Mouse (Mus musculus): ENCODE measurements around the gene Kif28. TPM values are rescaled to one million over a fixed set of nuclear protein-coding genes. Genes with fewer than 3 reads are reported as not detected.

Kif28 gene
- not detected in 2 replicates for polyA plus RNA-seq (2015; fragmentation: Nextera tagmentation; extraction: Ambion mirVana)

DNA sequence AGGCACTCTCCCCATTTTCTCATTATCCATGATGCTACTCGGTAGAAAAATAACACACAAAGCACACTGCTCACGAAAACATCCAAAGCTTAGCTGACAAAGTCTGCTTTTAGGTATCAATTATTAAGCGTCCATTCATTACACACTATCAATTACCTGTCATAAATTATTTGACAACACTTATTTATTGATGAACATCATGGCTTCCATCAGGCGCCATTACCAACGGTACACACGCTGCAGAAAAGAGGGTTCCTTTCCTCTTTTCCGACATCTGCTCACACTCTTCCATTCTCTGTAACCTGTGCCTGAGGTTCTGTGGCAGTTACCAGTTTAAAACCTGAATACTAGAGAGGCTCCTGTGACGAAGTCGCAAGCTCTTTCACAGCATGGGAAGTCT, at the start of gene Kif28:
Gene Kif28 (minus strand): TSS at position 101 of the 400 bp plus-strand sequence.
- Histone ChIP-seq H3K9ac (ENCODE audit: low read depth, low read length) (no peak within 1 kb of the TSS), H3K4me2 (ENCODE audit: low read depth, low read length) (no peak within 1 kb of the TSS), H3K4me3 (ENCODE audit: low read depth, low read length) (no peak within 1 kb of the TSS), H3K9me3 (replicated peaks; ENCODE audit: control insufficient read depth, low read length) (no peaks in the 10 kb centered on the region), H3K27ac (ENCODE audit: low read length) (no peak within 1 kb of the TSS), H3K27me3 (ENCODE audit: control insufficient read depth, insufficient read depth, low read depth, low read length) (no peaks in the 10 kb centered on the region), H3K36me3 (ENCODE audit: control insufficient read depth, insufficient read depth) (peaks cover 39% of the 10 kb centered on the region), H3K4me1 (ENCODE audit: control insufficient read depth, low read depth, low read length) (no peaks in the 10 kb centered on the region)
- 90% methylated on average over 9 of the region's 9 CpGs for WGBS (ENCODE audit: insufficient replicate concordance)
- ATAC-seq (ENCODE audit: low read depth), result no peak

DNA sequence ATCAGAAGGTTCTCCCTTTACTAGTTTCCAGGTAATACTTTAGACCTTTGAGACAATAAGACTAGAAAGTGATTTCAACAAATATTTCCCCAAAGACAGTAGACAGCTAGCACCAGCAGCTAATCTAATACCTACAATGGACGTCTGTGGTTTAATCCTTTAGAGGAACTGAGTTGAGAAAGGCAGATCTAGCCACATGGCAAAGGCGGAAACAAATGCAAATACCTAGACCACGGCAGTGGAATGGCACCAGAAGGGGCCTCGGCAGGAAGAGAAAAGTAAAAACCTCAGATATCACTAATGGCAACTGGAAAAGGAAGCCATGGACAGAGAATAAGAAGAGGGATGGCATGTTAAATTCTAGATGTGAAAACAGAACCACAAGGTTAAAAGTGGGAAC, 42.2 kb upstream of the Kif28 start:
- Histone ChIP-seq H3K4me1 (ENCODE audit: control insufficient read depth, low read depth, low read length) (peaks cover 4% of the 10 kb centered on the region; the same call in 1 of the 2 replicates), H3K9me3 (replicated peaks; ENCODE audit: control insufficient read depth, low read length) (no peaks in the 10 kb centered on the region), H3K36me3 (ENCODE audit: control insufficient read depth, insufficient read depth) (peaks cover 62% of the 10 kb centered on the region), H3K9ac (ENCODE audit: low read depth, low read length) (no peak overlapping the region), H3K4me2 (ENCODE audit: low read depth, low read length) (no peak overlapping the region), H3K27ac (ENCODE audit: low read length) (no peak overlapping the region), H3K4me3 (ENCODE audit: low read depth, low read length) (no peak overlapping the region), H3K27me3 (ENCODE audit: control insufficient read depth, insufficient read depth, low read depth, low read length) (no peaks in the 10 kb centered on the region)
- WGBS (ENCODE audit: insufficient replicate concordance), result 40% methylated on average over 4 of the region's 4 CpGs
- no peak for ATAC-seq (ENCODE audit: low read depth)

DNA sequence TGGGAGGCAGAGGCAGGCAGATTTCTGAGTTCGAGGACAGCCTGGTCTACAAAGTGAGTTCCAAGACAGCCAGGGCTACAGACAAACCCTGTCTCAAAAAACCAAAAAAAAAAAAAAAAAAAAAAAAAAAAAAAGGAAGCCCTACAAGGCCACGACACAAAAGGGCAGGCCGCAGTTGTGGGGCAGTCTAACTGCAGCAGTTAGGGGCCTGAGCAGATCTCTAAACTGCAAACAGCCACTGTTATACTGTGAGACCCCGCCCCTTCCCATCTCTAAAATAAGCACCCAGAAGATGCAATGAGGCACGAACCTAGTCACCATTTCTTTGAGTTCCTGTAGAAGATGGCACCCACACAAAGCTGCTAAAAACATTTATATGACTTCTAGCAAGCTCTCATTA, 40.4 kb upstream of the Kif28 start:
- WGBS (ENCODE audit: insufficient replicate concordance), result 77% methylated on average over 5 of the region's 5 CpGs
- no peak overlapping the region for H3K4me3 ChIP-seq (ENCODE audit: low read depth, low read length)
- no peaks in the 10 kb centered on the region for H3K9me3 ChIP-seq (replicated peaks; ENCODE audit: control insufficient read depth, low read length)
- no peak overlapping the region for H3K27ac ChIP-seq (ENCODE audit: low read length)
- no peaks in the 10 kb centered on the region for H3K4me1 ChIP-seq (ENCODE audit: control insufficient read depth, low read depth, low read length)
- peaks cover 62% of the 10 kb centered on the region for H3K36me3 ChIP-seq (ENCODE audit: control insufficient read depth, insufficient read depth)
- H3K27me3 ChIP-seq (ENCODE audit: control insufficient read depth, insufficient read depth, low read depth, low read length), result no peaks in the 10 kb centered on the region
- no peak for ATAC-seq (ENCODE audit: low read depth)
- H3K9ac ChIP-seq (ENCODE audit: low read depth, low read length), result no peak overlapping the region
- no peak overlapping the region for H3K4me2 ChIP-seq (ENCODE audit: low read depth, low read length)

DNA sequence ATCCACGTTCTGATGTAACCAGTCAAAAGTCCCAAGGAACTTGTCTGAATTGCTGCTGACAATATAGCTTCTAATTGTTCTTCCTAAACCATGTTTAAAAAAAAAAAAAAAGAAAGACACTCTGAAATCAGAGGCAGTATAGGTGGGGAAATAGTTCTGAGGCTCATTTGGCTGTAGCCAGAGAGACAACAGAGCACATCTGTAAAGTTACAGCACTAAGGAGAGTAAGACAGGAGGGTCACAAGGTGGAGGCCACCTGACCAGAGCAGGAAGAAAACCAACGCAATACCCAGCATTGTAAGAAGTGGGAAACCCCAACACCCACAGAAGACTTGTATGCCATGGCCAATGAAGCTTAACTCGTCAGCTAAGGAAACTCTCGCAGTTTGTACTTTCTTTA, 39.0 kb upstream of the Kif28 start:
- Histone ChIP-seq H3K9me3 (replicated peaks; ENCODE audit: control insufficient read depth, low read length) (no peaks in the 10 kb centered on the region), H3K4me2 (ENCODE audit: low read depth, low read length) (no peak overlapping the region), H3K27me3 (ENCODE audit: control insufficient read depth, insufficient read depth, low read depth, low read length) (no peaks in the 10 kb centered on the region), H3K4me1 (ENCODE audit: control insufficient read depth, low read depth, low read length) (no peaks in the 10 kb centered on the region), H3K36me3 (ENCODE audit: control insufficient read depth, insufficient read depth) (peaks cover 62% of the 10 kb centered on the region), H3K9ac (ENCODE audit: low read depth, low read length) (no peak overlapping the region), H3K27ac (ENCODE audit: low read length) (no peak overlapping the region), H3K4me3 (ENCODE audit: low read depth, low read length) (no peak overlapping the region)
- ATAC-seq (ENCODE audit: low read depth), result no peak
- 81% methylated on average over 4 of the region's 4 CpGs for WGBS (ENCODE audit: insufficient replicate concordance)

DNA sequence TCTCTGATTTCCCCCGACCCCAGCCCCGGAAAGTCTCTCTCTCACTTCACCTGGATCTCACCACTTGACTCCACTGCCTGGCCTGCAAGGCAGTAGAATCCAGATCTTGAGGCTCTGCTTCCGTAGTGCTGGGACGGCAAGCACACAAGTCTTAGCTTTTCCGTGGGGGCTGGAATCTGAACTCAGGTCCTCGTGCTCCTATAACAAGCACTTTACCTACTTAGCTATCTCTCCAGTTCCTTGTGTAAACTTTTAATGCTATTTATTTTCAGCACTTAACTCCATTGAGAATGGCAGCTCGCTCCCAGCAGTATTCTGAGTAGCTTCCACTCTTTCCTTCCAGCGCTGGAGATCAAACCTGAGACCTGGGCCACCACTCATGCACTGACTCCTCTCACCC, 31.8 kb upstream of the Kif28 start:
- 89% methylated on average over 8 of the region's 8 CpGs for WGBS (ENCODE audit: insufficient replicate concordance)
- Histone ChIP-seq H3K4me1 (ENCODE audit: control insufficient read depth, low read depth, low read length) (no peaks in the 10 kb centered on the region), H3K36me3 (ENCODE audit: control insufficient read depth, insufficient read depth) (peaks cover 76% of the 10 kb centered on the region), H3K27me3 (ENCODE audit: control insufficient read depth, insufficient read depth, low read depth, low read length) (no peaks in the 10 kb centered on the region), H3K4me2 (ENCODE audit: low read depth, low read length) (no peak overlapping the region), H3K9me3 (replicated peaks; ENCODE audit: control insufficient read depth, low read length) (no peaks in the 10 kb centered on the region), H3K9ac (ENCODE audit: low read depth, low read length) (no peak overlapping the region), H3K27ac (ENCODE audit: low read length) (no peak overlapping the region), H3K4me3 (ENCODE audit: low read depth, low read length) (no peak overlapping the region)
- ATAC-seq (ENCODE audit: low read depth), result no peak

DNA sequence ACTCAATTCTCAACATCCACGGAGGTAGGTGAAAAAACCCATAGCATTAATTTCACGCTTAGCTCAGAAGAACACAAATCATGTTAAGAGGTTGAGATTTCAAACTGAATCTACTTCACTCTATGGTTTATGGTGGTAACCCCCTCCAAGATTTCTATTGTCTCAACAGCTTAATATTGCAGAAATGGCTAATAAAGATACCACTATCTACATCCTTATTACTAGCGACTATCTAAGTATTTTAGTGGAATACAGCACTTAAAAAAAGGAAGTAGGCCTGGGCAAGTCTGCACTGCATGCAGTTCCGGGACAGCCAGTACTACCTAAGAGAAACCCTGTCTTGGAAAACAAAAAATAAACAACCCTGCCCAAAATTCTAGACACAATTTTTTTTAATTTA, 15.5 kb upstream of the Kif28 start:
- no peak overlapping the region for H3K9ac ChIP-seq (ENCODE audit: low read depth, low read length)
- WGBS (ENCODE audit: insufficient replicate concordance), result 85% methylated on average over 4 of the region's 4 CpGs
- H3K4me3 ChIP-seq (ENCODE audit: low read depth, low read length), result no peak overlapping the region
- no peak overlapping the region for H3K27ac ChIP-seq (ENCODE audit: low read length)
- no peak for ATAC-seq (ENCODE audit: low read depth)
- no peaks in the 10 kb centered on the region for H3K4me1 ChIP-seq (ENCODE audit: control insufficient read depth, low read depth, low read length)
- H3K27me3 ChIP-seq (ENCODE audit: control insufficient read depth, insufficient read depth, low read depth, low read length), result no peaks in the 10 kb centered on the region
- H3K9me3 ChIP-seq (replicated peaks; ENCODE audit: control insufficient read depth, low read length), result no peaks in the 10 kb centered on the region
- H3K36me3 ChIP-seq (ENCODE audit: control insufficient read depth, insufficient read depth), result peaks cover 52% of the 10 kb centered on the region
- H3K4me2 ChIP-seq (ENCODE audit: low read depth, low read length), result no peak overlapping the region

DNA sequence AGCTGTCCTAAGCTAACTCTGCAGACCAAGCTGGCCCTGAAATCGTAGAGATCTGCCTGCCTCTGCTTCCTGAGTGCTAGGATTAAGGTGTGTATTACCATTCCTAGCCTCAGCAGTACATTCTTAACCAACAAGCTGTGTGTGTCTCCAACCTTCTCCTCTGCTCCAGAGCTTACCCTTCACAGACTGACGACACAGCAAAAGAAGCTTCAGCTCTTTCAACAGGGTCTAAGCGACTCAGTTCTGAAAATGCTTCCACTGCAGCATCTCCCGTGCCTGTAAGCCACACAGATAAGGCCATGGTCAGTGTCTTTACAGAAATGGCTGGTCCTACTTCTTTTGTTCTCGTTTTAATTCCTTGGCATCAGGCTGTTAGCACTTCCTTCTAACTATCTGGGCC, 15.0 kb upstream of the Kif28 start:
- Histone ChIP-seq H3K27ac (ENCODE audit: low read length) (no peak overlapping the region), H3K4me3 (ENCODE audit: low read depth, low read length) (no peak overlapping the region), H3K36me3 (ENCODE audit: control insufficient read depth, insufficient read depth) (peaks cover 55% of the 10 kb centered on the region), H3K27me3 (ENCODE audit: control insufficient read depth, insufficient read depth, low read depth, low read length) (no peaks in the 10 kb centered on the region), H3K4me1 (ENCODE audit: control insufficient read depth, low read depth, low read length) (no peaks in the 10 kb centered on the region), H3K9me3 (replicated peaks; ENCODE audit: control insufficient read depth, low read length) (no peaks in the 10 kb centered on the region), H3K9ac (ENCODE audit: low read depth, low read length) (no peak overlapping the region), H3K4me2 (ENCODE audit: low read depth, low read length) (no peak overlapping the region)
- WGBS (ENCODE audit: insufficient replicate concordance), result 78% methylated on average over 5 of the region's 5 CpGs
- no peak for ATAC-seq (ENCODE audit: low read depth)

DNA sequence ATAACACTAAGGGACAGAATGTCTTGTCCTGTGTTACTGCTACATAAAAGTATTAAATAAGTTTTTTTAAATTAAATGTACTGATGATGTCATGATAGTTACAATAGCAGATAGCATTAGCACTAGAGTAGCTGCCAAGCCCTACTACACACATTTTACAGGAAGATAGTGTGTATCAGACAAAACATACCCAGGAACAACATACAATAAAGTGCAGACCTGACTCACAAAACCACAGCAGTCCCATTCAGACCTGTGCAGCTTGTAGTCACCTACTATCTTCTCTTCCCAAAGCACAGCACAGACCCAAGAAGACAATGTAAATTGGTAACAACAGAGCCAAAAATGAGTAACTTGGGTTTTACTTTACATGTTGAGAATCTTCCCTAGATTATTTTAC, 11.4 kb upstream of the Kif28 start:
- H3K4me3 ChIP-seq (ENCODE audit: low read depth, low read length), result no peak overlapping the region

DNA sequence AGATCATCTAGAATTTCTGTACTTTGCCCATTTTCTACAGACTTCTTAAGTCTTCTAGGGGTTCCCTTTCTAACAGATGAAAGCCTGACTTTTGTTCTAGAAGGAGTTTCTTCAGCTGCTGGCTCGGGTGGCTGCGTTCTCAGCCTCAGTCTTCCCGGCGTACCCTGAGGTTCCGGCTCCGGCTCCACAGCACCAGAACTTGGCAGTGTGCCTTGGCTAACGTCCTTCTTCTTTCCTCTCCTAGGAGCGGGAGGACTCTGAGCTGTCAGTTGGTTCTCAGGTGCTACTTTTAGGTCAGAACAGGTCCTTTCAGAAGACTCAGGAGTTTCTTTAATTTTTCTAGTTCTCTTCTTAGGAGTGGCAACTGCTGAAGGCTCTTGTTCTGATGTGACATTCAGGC, 7.9 kb upstream of the Kif28 start:
- peaks cover 62% of the 10 kb centered on the region for H3K36me3 ChIP-seq (ENCODE audit: control insufficient read depth, insufficient read depth)
- H3K4me2 ChIP-seq (ENCODE audit: low read depth, low read length), result no peak overlapping the region
- H3K27me3 ChIP-seq (ENCODE audit: control insufficient read depth, insufficient read depth, low read depth, low read length), result no peaks in the 10 kb centered on the region
- H3K9ac ChIP-seq (ENCODE audit: low read depth, low read length), result no peak overlapping the region
- H3K9me3 ChIP-seq (replicated peaks; ENCODE audit: control insufficient read depth, low read length), result no peaks in the 10 kb centered on the region
- WGBS (ENCODE audit: insufficient replicate concordance), result 91% methylated on average over 8 of the region's 8 CpGs
- no peak for ATAC-seq (ENCODE audit: low read depth)
- H3K27ac ChIP-seq (ENCODE audit: low read length), result no peak overlapping the region
- no peaks in the 10 kb centered on the region for H3K4me1 ChIP-seq (ENCODE audit: control insufficient read depth, low read depth, low read length)
- no peak overlapping the region for H3K4me3 ChIP-seq (ENCODE audit: low read depth, low read length)

More for the DNA sequence above, 11.4 kb upstream of the Kif28 start:
- no peak for ATAC-seq (ENCODE audit: low read depth)
- Histone ChIP-seq H3K9me3 (replicated peaks; ENCODE audit: control insufficient read depth, low read length) (no peaks in the 10 kb centered on the region), H3K9ac (ENCODE audit: low read depth, low read length) (no peak overlapping the region), H3K27me3 (ENCODE audit: control insufficient read depth, insufficient read depth, low read depth, low read length) (no peaks in the 10 kb centered on the region), H3K36me3 (ENCODE audit: control insufficient read depth, insufficient read depth) (peaks cover 59% of the 10 kb centered on the region), H3K4me2 (ENCODE audit: low read depth, low read length) (no peak overlapping the region), H3K27ac (ENCODE audit: low read length) (no peak overlapping the region), H3K4me1 (ENCODE audit: control insufficient read depth, low read depth, low read length) (no peaks in the 10 kb centered on the region)

DNA sequence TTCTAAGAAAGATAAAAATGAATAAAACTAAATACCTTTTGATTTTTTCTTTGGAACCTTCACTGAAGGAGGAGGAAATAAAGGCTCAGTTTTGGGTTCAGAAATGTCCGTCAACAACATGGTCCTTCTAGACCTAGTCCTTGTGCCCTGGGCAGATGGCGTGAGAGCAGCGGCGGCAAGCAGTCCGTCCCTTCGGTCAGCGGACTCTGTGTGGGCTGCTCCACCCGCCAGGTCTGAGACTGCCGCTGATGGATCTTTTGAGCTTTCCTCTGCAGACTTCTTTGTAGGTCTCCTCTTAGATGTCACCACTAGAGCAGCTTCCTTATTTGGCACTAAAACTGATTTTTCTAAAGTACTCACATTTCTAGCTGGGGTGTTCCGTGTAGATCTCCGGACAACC, 7.2 kb upstream of the Kif28 start:
- Histone ChIP-seq H3K4me1 (ENCODE audit: control insufficient read depth, low read depth, low read length) (no peaks in the 10 kb centered on the region), H3K9me3 (replicated peaks; ENCODE audit: control insufficient read depth, low read length) (no peaks in the 10 kb centered on the region), H3K36me3 (ENCODE audit: control insufficient read depth, insufficient read depth) (peaks cover 64% of the 10 kb centered on the region), H3K9ac (ENCODE audit: low read depth, low read length) (no peak overlapping the region), H3K27me3 (ENCODE audit: control insufficient read depth, insufficient read depth, low read depth, low read length) (no peaks in the 10 kb centered on the region), H3K27ac (ENCODE audit: low read length) (no peak overlapping the region), H3K4me3 (ENCODE audit: low read depth, low read length) (no peak overlapping the region), H3K4me2 (ENCODE audit: low read depth, low read length) (no peak overlapping the region)
- WGBS (ENCODE audit: insufficient replicate concordance), result 91% methylated on average over 11 of the region's 11 CpGs
- ATAC-seq (ENCODE audit: low read depth), result no peak

All from liver, embryonic 16.5 days (tissue).